Mouse (Mus musculus) limb, embryonic 11.5 days (tissue): ENCODE measurements at regions not wholly inside any gene's neighbourhood (a gene's known extent, or its start where the extent isn't known, plus 50 kb on each side); places are given as distances from the start of the nearest gene placed in this dataset.

Experiments used
- ATAC-seq: fragments of 200-750 bp; cut with Nextera tagmentation; 2 replicates; pipeline ENCODE4 v1.8.0; 2017; ENCODE audit warnings: low read depth; ENCODE audit not compliant: insufficient number of reproducible peaks, low FRiP score, low TSS enrichment
- DNase-seq: peaks from one replicate; pipeline ENCODE4 v3.0.0-alpha.2; 2015; ENCODE audit warnings: low spot score
- H3K27ac ChIP-seq: fragments of 300-500 bp; sonication (generic); replicated peaks from 2 replicates; pipeline ENCODE4 v1.5.1; 2014; ENCODE audit warnings: low read depth, mild to moderate bottlenecking, low read length
- H3K27me3 ChIP-seq: fragments of 300-500 bp; sonication (generic); 2 replicates; pipeline ENCODE4 v1.6.1; 2014; ENCODE audit warnings: mild to moderate bottlenecking, low read length, mixed read lengths; ENCODE audit not compliant: control insufficient read depth, insufficient read depth
- H3K36me3 ChIP-seq: fragments of 300-500 bp; sonication (generic); 2 replicates; pipeline ENCODE4 v1.6.1; 2014; ENCODE audit warnings: mild to moderate bottlenecking, low read length, moderate library complexity, mixed read lengths; ENCODE audit not compliant: control insufficient read depth, insufficient read depth
- H3K4me1 ChIP-seq: fragments of 300-500 bp; sonication (generic); 2 replicates; pipeline ENCODE4 v1.6.1; 2014; ENCODE audit warnings: low read length, mixed read lengths; ENCODE audit not compliant: control insufficient read depth, insufficient read depth
- H3K4me2 ChIP-seq: fragments of 300-500 bp; sonication (generic); 2 replicates; pipeline ENCODE4 v1.6.1; 2014; ENCODE audit warnings: low read depth, mild to moderate bottlenecking, moderate library complexity; ENCODE audit not compliant: severe bottlenecking
- H3K4me3 ChIP-seq: fragments of 300-500 bp; sonication (generic); 2 replicates; pipeline ENCODE4 v1.5.1; 2014; ENCODE audit warnings: low read depth, low read length
- H3K9ac ChIP-seq: fragments of 300-500 bp; sonication (generic); 2 replicates; pipeline ENCODE4 v1.6.1; 2014; ENCODE audit warnings: mild to moderate bottlenecking, low read length
- H3K9me3 ChIP-seq: fragments of 300-500 bp; sonication (generic); 2 replicates; pipeline ENCODE4 v1.6.1; 2016; ENCODE audit warnings: low read length; ENCODE audit not compliant: control insufficient read depth
- WGBS: fragments of 180-500 bp; shearing (Covaris S2); extraction: QIAGEN DNeasy Blood & Tissue Kit; methylation state at CpG from one replicate; pipeline ENCODE4 v1.1.7; 2014; 5-methylcytosine and 5-hydroxymethylcytosine counted together

- DNase-seq (peak; percentile 32), ATAC-seq (no peak)
- Histone ChIP-seq H3K9me3 (no peaks in the 10 kb centered on the region), H3K4me1 (peaks cover 4% of the 10 kb centered on the region), H3K9ac (no peak overlapping the region), H3K27me3 (no peaks in the 10 kb centered on the region), H3K27ac (no peak overlapping the region; the same call in 1 of the 2 replicates), H3K4me2 (no peak overlapping the region), H3K4me3 (no peak overlapping the region), H3K36me3 (no peaks in the 10 kb centered on the region)
- whole genome bisulfite sequencing = 2% methylated on average over 7 of the region's 7 CpGs
Measured at GRCm38 (mm10) chr14:114857689-114858088, 234.3 kb upstream of the Gpc5 start.

GRCm38 (mm10) chr14:114863585-114863984, 228.4 kb upstream of the Gpc5 start:
- 87% methylated on average over 4 of the region's 4 CpGs for WGBS
- no peaks in the 10 kb centered on the region for H3K9me3 ChIP-seq
- no peak overlapping the region for H3K4me3 ChIP-seq
- no peak for DNase-seq
- H3K36me3 ChIP-seq = no peaks in the 10 kb centered on the region
- no peaks in the 10 kb centered on the region for H3K27me3 ChIP-seq
- no peak overlapping the region for H3K9ac ChIP-seq
- H3K4me2 ChIP-seq = no peak overlapping the region
- no peak for ATAC-seq
- H3K27ac ChIP-seq = no peak overlapping the region
- H3K4me1 ChIP-seq = no peaks in the 10 kb centered on the region

DNA sequence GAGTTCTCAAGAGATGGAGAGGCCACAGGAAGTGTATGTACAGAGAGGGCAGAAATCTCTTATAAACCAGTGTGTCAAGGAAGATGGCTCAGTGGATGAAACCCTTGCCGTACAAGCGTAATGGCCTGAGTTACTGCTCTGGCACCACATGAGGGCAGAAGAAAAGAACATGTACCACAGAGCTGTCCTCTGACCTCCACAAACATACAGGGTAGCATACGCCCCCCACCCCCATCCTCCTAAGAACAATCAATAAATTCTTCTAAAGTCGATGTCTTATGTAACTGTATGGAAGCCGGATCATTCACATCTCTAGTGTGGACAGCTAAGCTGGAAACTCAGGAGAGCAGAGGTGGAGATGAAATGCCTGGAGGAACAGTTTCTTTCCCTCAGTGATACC, 227.9 kb upstream of the Gpc5 start:
- no peaks in the 10 kb centered on the region for H3K9me3 ChIP-seq
- no peak overlapping the region for H3K9ac ChIP-seq
- no peaks in the 10 kb centered on the region for H3K27me3 ChIP-seq
- DNase-seq (no peak), ATAC-seq (no peak)
- H3K4me3 ChIP-seq = no peak overlapping the region
- no peaks in the 10 kb centered on the region for H3K36me3 ChIP-seq
- H3K4me2 ChIP-seq = no peak overlapping the region
- 97% methylated on average over 5 of the region's 5 CpGs for WGBS
- H3K4me1 ChIP-seq = no peaks in the 10 kb centered on the region
- H3K27ac ChIP-seq = no peak overlapping the region

DNA sequence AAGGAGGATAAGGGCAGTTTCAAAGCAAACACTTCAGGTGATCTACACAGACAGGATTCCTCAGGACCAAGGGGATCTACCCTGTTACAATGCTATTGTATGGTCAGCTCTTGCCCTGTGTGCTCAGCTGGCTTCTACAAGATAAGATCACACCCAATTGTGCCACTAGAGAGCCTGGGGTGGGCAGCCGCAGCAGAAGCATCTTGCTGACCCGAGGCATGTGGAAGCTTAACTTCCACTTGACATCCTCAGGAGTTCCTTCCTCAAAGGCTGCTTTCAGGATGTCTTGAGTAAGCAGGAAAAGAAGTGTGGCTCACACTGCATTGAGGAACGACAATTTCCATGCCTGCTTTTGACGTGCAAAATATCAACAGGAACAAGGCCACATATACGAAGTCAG, 222.8 kb upstream of the Gpc5 start:
- DNase-seq (peak; percentile 19), ATAC-seq (no peak)
- no peaks in the 10 kb centered on the region for H3K9me3 ChIP-seq
- no peak overlapping the region for H3K4me3 ChIP-seq
- no peak overlapping the region for H3K9ac ChIP-seq
- WGBS = 67% methylated on average over 5 of the region's 5 CpGs
- H3K4me2 ChIP-seq = no peak overlapping the region
- H3K36me3 ChIP-seq = no peaks in the 10 kb centered on the region
- no peaks in the 10 kb centered on the region for H3K4me1 ChIP-seq
- H3K27ac ChIP-seq = no peak overlapping the region
- no peaks in the 10 kb centered on the region for H3K27me3 ChIP-seq

GRCm38 (mm10) chr14:114875101-114875500, 216.9 kb upstream of the Gpc5 start:
- H3K9ac ChIP-seq = no peak overlapping the region
- no peak for DNase-seq

DNA sequence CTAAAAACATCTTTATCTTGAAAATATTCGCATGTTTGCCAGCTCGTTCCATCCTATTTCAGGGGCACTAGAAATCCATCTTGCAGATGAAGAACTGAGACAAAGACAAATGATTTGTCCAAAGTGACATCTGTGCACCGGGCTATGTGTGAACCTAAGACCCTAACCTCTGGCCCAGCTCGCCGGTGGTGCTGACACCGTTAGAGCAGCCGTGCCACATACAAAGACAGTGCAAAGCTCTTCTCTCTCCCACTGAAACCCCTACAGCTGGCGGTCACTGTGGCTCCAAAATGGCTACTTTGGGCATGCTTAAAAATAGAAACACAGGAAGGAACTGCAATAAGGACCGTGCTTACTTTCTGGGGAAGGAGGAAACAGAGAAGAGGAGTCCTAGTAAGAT, 215.6 kb upstream of the Gpc5 start:
- H3K4me3 ChIP-seq = no peak overlapping the region
- DNase-seq (no peak), ATAC-seq (no peak)
- no peak overlapping the region; the same call in 1 of the 2 replicates for H3K27ac ChIP-seq
- no peak overlapping the region for H3K4me2 ChIP-seq
- H3K9ac ChIP-seq = 0 out of 2 replicates have a peak overlapping the region, but pooled peaks have one; percentile 37
- no peaks in the 10 kb centered on the region for H3K9me3 ChIP-seq
- H3K4me1 ChIP-seq = peaks cover 8% of the 10 kb centered on the region
- H3K36me3 ChIP-seq = no peaks in the 10 kb centered on the region
- WGBS = 47% methylated on average over 9 of the region's 9 CpGs
- H3K27me3 ChIP-seq = no peaks in the 10 kb centered on the region

More at GRCm38 (mm10) chr14:114875101-114875500, 216.9 kb upstream of the Gpc5 start:
- Histone ChIP-seq H3K9me3 (no peaks in the 10 kb centered on the region), H3K27me3 (no peaks in the 10 kb centered on the region), H3K4me3 (no peak overlapping the region), H3K4me2 (no peak overlapping the region), H3K4me1 (peaks cover 8% of the 10 kb centered on the region), H3K27ac (no peak overlapping the region), H3K36me3 (no peaks in the 10 kb centered on the region)
- 68% methylated on average over 3 of the region's 3 CpGs for WGBS
- ATAC-seq = no peak

DNA sequence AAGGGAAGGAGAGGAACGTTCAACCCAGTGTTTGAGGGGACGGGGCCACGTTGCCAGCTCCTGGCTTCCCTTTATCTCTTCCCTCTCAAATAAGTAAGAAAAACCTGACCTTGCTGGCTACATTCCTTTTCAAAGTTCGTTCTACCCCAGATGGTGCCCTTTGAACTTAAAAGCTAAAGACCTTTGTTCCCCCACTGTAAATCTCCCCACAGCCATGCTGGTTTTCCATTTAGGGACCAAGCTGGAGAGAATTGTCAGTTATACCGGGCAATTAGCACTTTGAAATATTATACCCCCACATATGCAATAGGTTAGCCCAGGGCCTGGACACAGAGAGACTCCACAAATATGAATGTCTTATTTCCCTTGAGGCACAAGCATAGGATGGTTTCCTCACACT, 214.5 kb upstream of the Gpc5 start:
- 3% methylated on average over 5 of the region's 5 CpGs for WGBS
- Histone ChIP-seq H3K9ac (no peak overlapping the region), H3K9me3 (no peaks in the 10 kb centered on the region), H3K36me3 (no peaks in the 10 kb centered on the region), H3K4me3 (no peak overlapping the region), H3K27me3 (no peaks in the 10 kb centered on the region), H3K27ac (no peak overlapping the region), H3K4me1 (peaks cover 8% of the 10 kb centered on the region), H3K4me2 (no peak overlapping the region)
- peak; percentile 63 for DNase-seq
- ATAC-seq = peak; percentile 82

- Histone ChIP-seq H3K4me3 (no peak overlapping the region), H3K4me1 (peaks cover 8% of the 10 kb centered on the region), H3K4me2 (no peak overlapping the region), H3K27ac (no peak overlapping the region), H3K9ac (no peak overlapping the region), H3K9me3 (no peaks in the 10 kb centered on the region), H3K36me3 (no peaks in the 10 kb centered on the region), H3K27me3 (no peaks in the 10 kb centered on the region)
- DNase-seq = no peak
- ATAC-seq = peak; percentile 52; the same call in 1 of the 2 replicates
- WGBS = 74% methylated on average over 4 of the region's 4 CpGs
Measured at GRCm38 (mm10) chr14:114880291-114880690, 211.7 kb upstream of the Gpc5 start.

DNA sequence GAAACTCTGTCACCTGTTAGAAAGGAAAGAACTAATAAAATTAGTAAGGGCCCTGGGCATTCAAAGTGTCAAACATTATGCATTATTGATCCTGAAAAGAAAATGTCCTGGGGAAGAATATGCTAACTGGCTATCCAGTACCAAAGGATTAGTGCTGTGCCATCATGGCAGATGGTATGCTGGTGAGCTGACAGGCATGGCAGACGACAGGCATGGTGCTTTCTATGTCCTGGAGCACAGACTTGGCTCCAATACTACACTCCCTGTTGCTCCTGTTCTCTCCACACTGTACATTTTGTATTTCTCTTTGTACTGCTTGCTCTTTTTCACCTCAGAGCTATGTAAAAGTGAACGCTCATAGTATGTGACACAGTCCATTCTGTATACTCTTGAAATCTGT, 187.9 kb upstream of the Gpc5 start:
- ATAC-seq = no peak
- 82% methylated on average over 2 of the region's 2 CpGs for WGBS
- Histone ChIP-seq H3K27ac (no peak overlapping the region), H3K4me2 (no peak overlapping the region), H3K36me3 (no peaks in the 10 kb centered on the region), H3K4me3 (no peak overlapping the region), H3K4me1 (no peaks in the 10 kb centered on the region), H3K27me3 (no peaks in the 10 kb centered on the region), H3K9me3 (no peaks in the 10 kb centered on the region; the same call in 1 of the 2 replicates), H3K9ac (no peak overlapping the region)
- no peak for DNase-seq
